Mouse (Mus musculus) embryonic facial prominence, embryonic 13.5 days (tissue): ENCODE measurements around the gene Esrrg. TPM values are rescaled to one million over a fixed set of nuclear protein-coding genes. Genes with fewer than 3 reads are reported as not detected.

Experiments used
- ATAC-seq: fragments of 200-750 bp; cut with Nextera tagmentation; 2 replicates; pipeline ENCODE4 v1.8.0; 2017; ENCODE audit warnings: low read depth; ENCODE audit not compliant: insufficient number of reproducible peaks, insufficient read depth, low FRiP score, low TSS enrichment
- H3K27ac ChIP-seq: fragments of 300-500 bp; sonication (generic); 2 replicates; pipeline ENCODE4 v1.5.1; 2015; ENCODE audit warnings: moderate library complexity, mild to moderate bottlenecking, inconsistent platforms
- H3K27me3 ChIP-seq: fragments of 300-500 bp; sonication (generic); 2 replicates; pipeline ENCODE4 v1.6.1; 2015; ENCODE audit warnings: mild to moderate bottlenecking, inconsistent platforms
- H3K36me3 ChIP-seq: fragments of 300-500 bp; sonication (generic); 2 replicates; pipeline ENCODE4 v1.6.1; 2015; ENCODE audit warnings: mild to moderate bottlenecking, inconsistent platforms
- H3K4me1 ChIP-seq: fragments of 300-500 bp; sonication (generic); 2 replicates; pipeline ENCODE4 v1.6.1; 2015; ENCODE audit warnings: inconsistent platforms
- H3K4me2 ChIP-seq: fragments of 300-500 bp; sonication (generic); 2 replicates; pipeline ENCODE4 v1.6.1; 2015; ENCODE audit warnings: moderate library complexity, mild to moderate bottlenecking, inconsistent platforms
- H3K4me3 ChIP-seq: fragments of 300-500 bp; sonication (generic); 2 replicates; pipeline ENCODE4 v1.5.1; 2015; ENCODE audit warnings: mild to moderate bottlenecking, inconsistent platforms
- H3K9ac ChIP-seq: fragments of 300-500 bp; sonication (generic); 2 replicates; pipeline ENCODE4 v1.6.1; 2015; ENCODE audit warnings: mild to moderate bottlenecking, inconsistent platforms
- H3K9me3 ChIP-seq: fragments of 300-500 bp; sonication (generic); 2 replicates; pipeline ENCODE4 v1.6.1; 2016; ENCODE audit warnings: inconsistent platforms
- WGBS: fragments of 180-500 bp; shearing (Covaris S2); methylation state at CpG from one replicate; pipeline ENCODE4 v1.1.7; 2015; ENCODE audit warnings: mixed read lengths; 5-methylcytosine and 5-hydroxymethylcytosine counted together
- polyA plus RNA-seq: library from polyadenylated mRNA; unstranded; fragments of >200 nt; fragmentation: Nextera tagmentation; extraction: Ambion mirVana; gene quantifications from 2 replicates; pipeline ENCODE4 v1.2.1, GENCODE M21; 2015

Esrrg gene
- polyA plus RNA-seq, 1 experiment from 2014 or later, result 1.00 TPM

DNA sequence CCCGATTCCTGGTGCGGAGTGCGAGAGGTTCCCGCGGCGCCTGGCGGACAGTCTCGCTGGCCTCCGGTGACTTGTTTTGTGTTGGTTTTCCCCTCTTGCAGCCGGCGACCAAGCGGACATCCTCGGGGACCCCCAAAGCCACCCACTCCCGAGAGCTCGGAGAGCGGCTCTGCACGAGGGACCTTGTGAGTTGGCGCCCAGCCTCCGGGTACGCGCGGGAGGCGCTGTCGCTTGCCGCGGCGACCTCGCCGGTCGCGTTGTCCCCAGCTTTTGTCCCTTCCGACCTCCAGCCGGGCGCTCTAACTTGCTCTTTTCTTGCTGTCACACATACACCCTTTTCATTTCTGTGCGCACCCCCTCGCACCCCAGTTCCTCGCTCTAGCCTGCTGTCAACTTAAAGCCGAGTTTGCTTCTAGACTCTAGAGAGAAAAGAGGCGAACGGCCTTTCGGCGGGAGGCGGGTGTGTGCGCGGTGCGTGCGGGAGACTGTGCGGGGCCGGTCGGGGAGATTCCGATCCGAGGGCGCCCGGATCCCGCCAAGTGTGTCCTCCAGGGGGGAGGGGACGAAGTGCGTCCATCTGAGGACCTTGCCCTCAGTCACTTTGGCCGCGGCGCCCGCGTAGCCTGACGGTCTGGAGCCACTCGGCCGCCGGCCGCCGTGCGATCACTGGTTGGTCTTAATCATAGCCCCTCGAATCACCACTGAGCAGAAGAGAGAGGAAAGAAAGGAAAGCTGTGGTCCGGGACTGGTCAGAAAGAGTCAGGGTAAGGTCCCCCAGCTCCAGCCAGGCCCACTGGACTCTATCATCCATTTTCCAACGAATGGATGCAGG lies 646 bp downstream of the Esrrg start:
- no peaks in the 10 kb centered on the region for H3K9me3 ChIP-seq
- no peak for ATAC-seq
- under 1% methylated on average over 72 of the region's 72 CpGs for WGBS
- H3K4me3 ChIP-seq, result peak overlapping the region; percentile 48
- H3K9ac ChIP-seq, result peak overlapping the region; percentile 60
- H3K27me3 ChIP-seq, result peaks cover 84% of the 10 kb centered on the region
- H3K27ac ChIP-seq, result no peak overlapping the region
- H3K36me3 ChIP-seq, result no peaks in the 10 kb centered on the region
- H3K4me1 ChIP-seq, result peaks cover 57% of the 10 kb centered on the region
- peak overlapping the region; percentile 80 for H3K4me2 ChIP-seq

- H3K9ac ChIP-seq, result peak overlapping the region; percentile 60; the same call in 1 of the 2 replicates
- 3% methylated on average over 16 of the region's 16 CpGs for WGBS
- peak overlapping the region; percentile 80 for H3K4me2 ChIP-seq
- H3K4me3 ChIP-seq, result peak overlapping the region; percentile 48
- peaks cover 51% of the 10 kb centered on the region for H3K4me1 ChIP-seq
- no peak overlapping the region for H3K27ac ChIP-seq
- H3K9me3 ChIP-seq, result no peaks in the 10 kb centered on the region
- H3K27me3 ChIP-seq, result peaks cover 78% of the 10 kb centered on the region
- no peaks in the 10 kb centered on the region for H3K36me3 ChIP-seq
- no peak for ATAC-seq
Observed at GRCm38 (mm10) chr1:187609853-187610230, 1.3 kb downstream of the Esrrg start.

DNA sequence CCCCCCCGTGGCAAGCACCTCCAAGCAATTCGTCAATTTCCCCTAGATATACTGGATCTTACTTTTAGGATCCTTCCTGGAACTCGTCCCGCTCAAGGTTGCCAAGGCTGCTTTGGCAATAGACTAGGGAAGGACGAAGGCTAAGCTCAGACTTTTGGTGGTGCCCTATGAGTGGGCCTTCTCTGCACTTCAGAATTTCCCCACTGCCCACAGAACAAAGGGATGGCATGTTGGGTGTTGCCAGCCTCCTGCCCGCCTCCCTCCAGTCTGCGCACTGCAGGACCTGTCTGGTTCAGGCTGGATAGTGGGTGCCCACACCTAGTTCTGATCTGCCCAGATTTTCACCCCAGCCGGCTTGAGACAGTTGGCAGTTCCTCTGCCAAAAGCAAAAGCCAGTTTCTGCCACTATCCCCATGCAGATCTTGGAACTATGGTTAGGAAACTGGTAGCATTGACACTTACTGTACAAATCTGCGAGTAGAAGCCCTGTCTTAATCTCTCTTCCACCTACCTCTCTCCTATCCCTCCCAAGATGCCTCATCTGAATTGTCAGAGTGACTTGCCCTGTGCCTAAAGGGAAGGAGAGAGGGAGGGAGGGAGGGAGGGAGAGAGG lies 1.9 kb downstream of the Esrrg start:
- WGBS, result 37% methylated on average over 8 of the region's 9 CpGs
- no peak overlapping the region for H3K4me2 ChIP-seq

GRCm38 (mm10) chr1:187611925-187612324 lies 3.3 kb downstream of the Esrrg start:
- H3K4me1 ChIP-seq, result peaks cover 34% of the 10 kb centered on the region
- no peak for ATAC-seq
- H3K27me3 ChIP-seq, result peaks cover 57% of the 10 kb centered on the region
- H3K27ac ChIP-seq, result no peak overlapping the region
- no peak overlapping the region for H3K9ac ChIP-seq
- no peaks in the 10 kb centered on the region for H3K9me3 ChIP-seq
- WGBS, result 22% methylated on average over 5 of the region's 5 CpGs
- no peak overlapping the region for H3K4me2 ChIP-seq
- no peaks in the 10 kb centered on the region for H3K36me3 ChIP-seq
- H3K4me3 ChIP-seq, result no peak overlapping the region

More for the DNA sequence above, 1.9 kb downstream of the Esrrg start:
- Histone ChIP-seq H3K4me3 (no peak overlapping the region), H3K9me3 (no peaks in the 10 kb centered on the region), H3K9ac (no peak overlapping the region), H3K27ac (no peak overlapping the region), H3K27me3 (peaks cover 72% of the 10 kb centered on the region), H3K36me3 (no peaks in the 10 kb centered on the region), H3K4me1 (peaks cover 45% of the 10 kb centered on the region)
- ATAC-seq, result no peak

GRCm38 (mm10) chr1:187613277-187613676 lies 4.7 kb downstream of the Esrrg start:
- peaks cover 43% of the 10 kb centered on the region for H3K27me3 ChIP-seq
- no peaks in the 10 kb centered on the region for H3K9me3 ChIP-seq
- no peak overlapping the region for H3K4me3 ChIP-seq
- H3K36me3 ChIP-seq, result no peaks in the 10 kb centered on the region
- no peak overlapping the region for H3K27ac ChIP-seq
- ATAC-seq, result no peak
- no peak overlapping the region for H3K9ac ChIP-seq
- 43% methylated on average over 3 of the region's 3 CpGs for WGBS
- peaks cover 21% of the 10 kb centered on the region for H3K4me1 ChIP-seq
- H3K4me2 ChIP-seq, result no peak overlapping the region

DNA sequence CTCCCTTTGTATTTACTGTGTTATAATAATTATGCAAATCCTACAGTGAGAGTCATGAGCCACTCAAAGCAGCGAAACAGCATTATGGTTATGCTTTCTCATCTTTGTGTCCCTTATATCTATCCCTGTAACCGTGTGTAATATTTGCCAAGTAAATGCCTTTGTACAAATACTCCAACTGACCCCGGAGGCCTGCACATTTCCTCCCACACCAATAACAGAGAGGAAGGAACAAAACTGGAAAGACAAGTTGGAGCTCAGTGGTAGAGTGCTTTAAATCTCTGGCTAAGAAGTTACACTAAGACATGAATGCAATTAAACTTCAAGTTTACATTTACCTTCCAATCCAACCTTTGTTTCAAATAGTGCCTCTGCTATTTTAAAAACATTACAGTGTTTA lies 15.4 kb downstream of the Esrrg start:
- Histone ChIP-seq H3K4me3 (no peak overlapping the region), H3K27me3 (no peaks in the 10 kb centered on the region), H3K4me1 (no peaks in the 10 kb centered on the region), H3K9me3 (no peaks in the 10 kb centered on the region), H3K9ac (no peak overlapping the region), H3K4me2 (no peak overlapping the region), H3K36me3 (no peaks in the 10 kb centered on the region), H3K27ac (no peak overlapping the region)
- ATAC-seq, result no peak
- WGBS, result 79% methylated on average over 3 of the region's 3 CpGs

GRCm38 (mm10) chr1:187630361-187630760 lies 21.8 kb downstream of the Esrrg start:
- Histone ChIP-seq H3K4me2 (no peak overlapping the region), H3K27me3 (no peaks in the 10 kb centered on the region), H3K4me1 (no peaks in the 10 kb centered on the region), H3K9ac (no peak overlapping the region), H3K27ac (no peak overlapping the region), H3K9me3 (no peaks in the 10 kb centered on the region), H3K36me3 (no peaks in the 10 kb centered on the region), H3K4me3 (no peak overlapping the region)
- no peak for ATAC-seq
- 86% methylated on average over 8 of the region's 8 CpGs for WGBS

GRCm38 (mm10) chr1:187631486-187631885 lies 22.9 kb downstream of the Esrrg start:
- H3K27ac ChIP-seq, result no peak overlapping the region
- no peak overlapping the region for H3K9ac ChIP-seq
- H3K9me3 ChIP-seq, result no peaks in the 10 kb centered on the region
- H3K4me3 ChIP-seq, result no peak overlapping the region
- no peak for ATAC-seq
- H3K4me2 ChIP-seq, result no peak overlapping the region
- no peaks in the 10 kb centered on the region for H3K36me3 ChIP-seq
- WGBS, result 87% methylated on average over 8 of the region's 8 CpGs
- no peaks in the 10 kb centered on the region for H3K4me1 ChIP-seq
- H3K27me3 ChIP-seq, result no peaks in the 10 kb centered on the region

GRCm38 (mm10) chr1:187645258-187645657 lies 36.7 kb downstream of the Esrrg start:
- Histone ChIP-seq H3K4me3 (no peak overlapping the region), H3K27ac (no peak overlapping the region), H3K9ac (no peak overlapping the region), H3K9me3 (no peaks in the 10 kb centered on the region), H3K27me3 (no peaks in the 10 kb centered on the region), H3K4me2 (no peak overlapping the region), H3K36me3 (no peaks in the 10 kb centered on the region), H3K4me1 (no peaks in the 10 kb centered on the region)
- WGBS, result 54% methylated on average over 8 of the region's 8 CpGs
- ATAC-seq, result no peak

DNA sequence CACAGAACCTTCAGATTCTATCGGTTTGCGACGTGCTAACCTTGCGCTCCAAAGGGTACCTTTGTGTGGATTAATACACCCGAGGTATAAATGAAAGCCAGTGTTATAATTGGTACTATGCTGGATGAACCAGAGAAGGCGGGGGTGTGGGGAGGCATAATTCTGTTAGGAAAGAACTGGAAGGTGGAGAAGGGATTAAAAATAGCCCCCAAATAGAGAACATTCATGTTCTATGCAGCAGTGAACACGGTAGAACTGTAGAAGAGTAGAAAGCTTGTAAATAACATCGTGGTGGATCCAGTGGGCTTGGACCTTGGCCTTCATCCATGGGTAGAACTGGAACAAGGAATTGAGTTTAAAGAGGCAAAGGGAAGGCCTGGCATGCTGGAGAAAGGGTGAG lies 40.0 kb downstream of the Esrrg start:
- Histone ChIP-seq H3K27ac (no peak overlapping the region), H3K9me3 (no peaks in the 10 kb centered on the region), H3K36me3 (no peaks in the 10 kb centered on the region), H3K9ac (no peak overlapping the region), H3K27me3 (peaks cover 5% of the 10 kb centered on the region), H3K4me3 (no peak overlapping the region), H3K4me1 (peaks cover 18% of the 10 kb centered on the region), H3K4me2 (no peak overlapping the region)
- WGBS, result 91% methylated on average over 8 of the region's 8 CpGs
- ATAC-seq, result no peak

GRCm38 (mm10) chr1:187649871-187650270 lies 41.3 kb downstream of the Esrrg start:
- no peak overlapping the region for H3K9ac ChIP-seq

More at GRCm38 (mm10) chr1:187649871-187650270, 41.3 kb downstream of the Esrrg start:
- WGBS, result 53% methylated on average over 5 of the region's 5 CpGs
- no peak for ATAC-seq
- peaks cover 18% of the 10 kb centered on the region for H3K4me1 ChIP-seq
- no peaks in the 10 kb centered on the region for H3K9me3 ChIP-seq
- H3K4me3 ChIP-seq, result no peak overlapping the region
- no peak overlapping the region for H3K27ac ChIP-seq
- H3K4me2 ChIP-seq, result no peak overlapping the region
- H3K27me3 ChIP-seq, result peaks cover 7% of the 10 kb centered on the region
- H3K36me3 ChIP-seq, result no peaks in the 10 kb centered on the region
